Mouse (Mus musculus) testis, postnatal 10 days (tissue): ENCODE results near the gene Igf2bp3.

Source experiments
- DNase-seq: peaks from one replicate; pipeline ENCODE4 v3.0.0; 2021; ENCODE audit warnings: low spot score

Gene Igf2bp3

GRCm38 (mm10) chr6:49218275-49218802, 3.6 kb upstream of the Igf2bp3 start:
- DNase-seq, result no peak

DNA sequence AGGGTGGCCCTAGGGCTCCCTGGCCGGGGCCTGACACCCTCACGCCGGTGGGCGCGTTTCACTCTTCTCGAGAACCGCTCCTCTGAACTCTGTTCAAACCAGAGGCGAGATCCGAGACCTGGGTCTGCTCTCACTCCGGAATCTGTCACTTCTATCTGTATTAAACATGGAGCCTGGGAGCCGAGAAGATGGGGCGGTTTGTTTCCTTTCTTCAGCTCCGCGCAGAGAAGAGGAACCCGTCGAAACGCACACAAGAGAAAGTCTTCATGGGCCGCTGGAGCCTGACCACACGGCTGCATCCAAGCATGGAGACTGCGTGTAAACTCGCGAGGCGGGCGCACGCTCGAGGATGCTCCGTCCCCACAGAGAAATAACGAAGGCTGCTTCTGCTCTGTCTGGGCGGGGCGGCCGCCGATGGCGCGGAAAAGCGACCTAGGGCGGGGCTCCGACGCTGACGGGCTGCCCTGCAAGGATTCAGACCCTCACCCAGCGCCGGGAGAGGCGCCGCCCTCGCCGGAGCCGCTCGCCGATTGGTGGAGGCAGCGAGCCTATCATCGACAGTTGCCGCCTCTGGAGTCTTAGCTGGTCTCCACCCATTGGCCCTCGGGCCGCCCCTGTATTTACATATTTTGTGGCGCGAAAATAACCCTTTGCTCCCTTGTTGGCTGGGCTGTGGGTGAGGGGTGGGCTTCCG, 3.0 kb upstream of the Igf2bp3 start:
- peak; percentile 79 for DNase-seq

DNA sequence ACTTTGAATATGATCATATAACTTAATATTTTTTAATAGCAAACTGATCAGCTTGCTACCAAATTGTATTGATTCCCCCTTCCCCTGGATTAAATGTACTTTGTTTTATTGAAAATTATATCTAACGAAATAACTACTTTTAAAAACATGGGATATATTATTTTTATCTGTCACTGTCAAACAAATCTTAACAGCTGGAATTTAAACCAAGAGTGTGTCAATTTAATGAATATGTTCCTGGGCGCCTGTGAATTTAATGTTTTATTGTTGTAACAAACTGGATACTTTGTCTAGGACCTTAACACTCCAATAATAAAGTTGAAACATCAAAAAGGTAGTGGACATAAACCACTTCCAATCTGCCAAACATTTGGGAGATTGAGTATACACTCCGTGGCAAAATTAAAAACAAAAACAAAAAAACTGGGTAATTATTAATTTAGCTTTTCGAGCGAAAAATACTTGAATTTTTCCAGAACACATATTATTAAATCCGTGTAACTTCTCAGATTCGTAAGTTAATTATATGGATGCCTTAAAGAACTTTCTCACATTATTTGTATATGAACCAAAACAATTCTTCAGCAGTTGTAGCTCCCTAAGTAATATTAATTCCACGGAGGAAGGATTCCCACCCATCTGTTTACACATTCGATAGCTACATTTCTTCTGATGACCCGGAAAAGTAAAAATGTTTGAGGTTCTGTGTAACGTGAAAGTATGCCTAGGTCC, 2.2 kb upstream of the Igf2bp3 start:
- DNase-seq, result no peak

- DNase-seq, result no peak
Measured at GRCm38 (mm10) chr6:49215748-49216585, 1.2 kb upstream of the Igf2bp3 start.

DNA sequence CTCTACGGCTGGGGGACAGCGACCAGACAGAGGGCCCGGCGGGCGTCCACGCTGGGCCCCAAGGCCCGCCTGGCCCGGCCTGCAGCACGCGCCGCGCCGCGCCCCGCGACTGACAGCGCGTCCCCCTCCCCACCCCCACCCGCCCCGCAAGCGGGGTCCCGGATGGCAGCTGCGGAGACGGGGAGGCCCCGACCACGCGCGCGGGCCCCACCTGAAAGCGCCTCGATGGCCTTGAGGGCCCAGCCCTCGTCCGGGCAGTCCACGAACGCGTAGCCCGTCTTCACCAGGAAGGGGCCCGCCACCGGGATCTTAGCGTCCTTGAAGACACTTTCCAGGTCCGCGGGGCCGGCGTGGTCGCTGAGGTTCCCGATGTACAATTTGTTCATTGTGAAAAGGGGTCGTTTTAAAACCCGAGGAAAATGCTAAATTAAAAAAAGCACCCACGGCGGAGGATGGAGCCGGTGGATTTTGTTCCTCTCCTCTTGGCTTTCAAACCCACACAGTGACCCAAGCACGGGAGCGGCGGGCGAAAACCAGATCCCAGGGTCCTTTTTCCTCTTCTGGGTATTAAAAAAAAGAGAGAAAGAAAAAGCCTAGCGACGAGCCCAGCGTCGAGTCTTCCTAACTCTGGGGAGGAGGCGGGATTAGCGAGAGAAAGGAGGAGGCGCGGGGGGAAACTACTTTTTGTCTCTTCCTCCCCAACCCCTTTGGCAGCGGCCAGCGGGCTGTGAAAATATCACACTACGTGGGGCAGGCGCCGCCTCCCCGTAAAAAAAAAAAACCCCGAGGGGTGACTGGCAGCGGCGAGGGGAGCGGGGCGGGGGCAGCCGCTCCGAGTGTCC, 450 bp downstream of the Igf2bp3 start:
- peak; percentile 59 for DNase-seq

DNA sequence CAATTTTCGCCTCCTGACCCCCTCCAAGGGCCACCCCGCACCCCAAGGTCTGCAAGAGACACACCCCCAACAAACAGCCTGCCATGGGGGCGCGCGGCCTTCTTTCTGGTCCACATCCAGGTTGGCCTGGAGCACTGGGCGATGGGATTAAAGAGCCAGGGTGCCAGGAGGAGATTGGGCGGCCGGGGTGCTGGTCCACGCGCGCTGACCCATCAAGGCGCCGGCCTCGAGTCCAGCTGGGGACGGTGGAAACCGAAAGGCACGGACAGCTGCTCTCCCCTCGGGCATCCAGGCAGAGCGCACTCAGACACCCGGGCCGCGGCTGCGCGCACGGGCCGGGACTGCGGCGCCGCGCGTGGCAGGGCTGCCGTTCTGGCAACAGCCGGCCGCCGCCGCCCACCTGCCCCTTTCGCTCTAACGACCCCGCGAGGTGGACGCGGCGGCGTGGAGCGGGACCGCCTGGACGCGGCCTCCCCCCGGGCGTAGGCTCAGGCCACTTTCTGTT, 1.1 kb downstream of the Igf2bp3 start:
- peak; percentile 56 for DNase-seq

GRCm38 (mm10) chr6:49212931-49213580, 1.7 kb downstream of the Igf2bp3 start:
- DNase-seq, result no peak

DNA sequence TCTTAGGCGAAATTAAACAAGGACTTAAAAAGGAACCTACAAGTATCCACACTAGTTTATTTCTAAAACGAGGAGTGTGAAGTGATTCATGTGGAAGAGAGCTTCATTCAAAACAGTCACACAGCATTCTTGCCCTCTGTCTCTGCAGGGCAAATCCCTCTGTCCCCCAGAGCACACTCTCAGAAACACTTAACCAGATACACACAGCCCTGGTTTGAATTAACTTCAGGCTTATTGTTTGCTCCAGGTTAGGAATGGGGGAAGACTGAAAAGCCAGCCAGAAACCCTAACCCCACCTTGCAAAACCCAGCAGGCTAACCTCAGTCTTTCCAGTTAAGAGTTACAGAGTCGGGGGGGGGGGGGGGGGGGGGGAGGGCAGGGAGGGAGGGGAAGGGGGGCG, 2.6 kb downstream of the Igf2bp3 start:
- DNase-seq, result no peak

- DNase-seq, result no peak
Measured at GRCm38 (mm10) chr6:49211596-49211995, 3.2 kb downstream of the Igf2bp3 start.

- DNase-seq, result no peak
Measured at GRCm38 (mm10) chr6:49209881-49210854, 4.6 kb downstream of the Igf2bp3 start.

- no peak for DNase-seq
Measured at GRCm38 (mm10) chr6:49208935-49209334, 5.8 kb downstream of the Igf2bp3 start.

GRCm38 (mm10) chr6:49208297-49208930, 6.3 kb downstream of the Igf2bp3 start:
- no peak for DNase-seq

- no peak for DNase-seq
Measured at GRCm38 (mm10) chr6:49206416-49206815, 8.3 kb downstream of the Igf2bp3 start.

DNA sequence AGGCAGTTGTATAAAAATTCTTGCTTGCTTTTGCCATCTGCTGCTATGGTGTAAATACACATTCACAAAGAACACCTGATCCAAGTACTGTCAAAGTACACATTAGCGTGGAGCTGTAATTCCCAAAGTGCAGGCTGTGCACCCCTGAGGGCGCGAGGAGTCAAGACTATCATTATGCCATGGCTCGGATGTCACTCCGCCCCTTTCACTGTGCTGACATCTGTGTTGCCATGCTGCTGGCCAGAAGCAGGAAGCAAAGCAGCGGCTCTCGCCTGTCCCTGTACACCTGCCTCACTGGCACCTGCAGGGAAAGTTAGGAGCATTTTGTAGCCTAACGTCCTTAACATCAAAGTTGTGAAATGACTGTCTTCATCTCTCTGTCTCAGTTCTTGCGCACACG, 19.6 kb downstream of the Igf2bp3 start:
- DNase-seq, result no peak

DNA sequence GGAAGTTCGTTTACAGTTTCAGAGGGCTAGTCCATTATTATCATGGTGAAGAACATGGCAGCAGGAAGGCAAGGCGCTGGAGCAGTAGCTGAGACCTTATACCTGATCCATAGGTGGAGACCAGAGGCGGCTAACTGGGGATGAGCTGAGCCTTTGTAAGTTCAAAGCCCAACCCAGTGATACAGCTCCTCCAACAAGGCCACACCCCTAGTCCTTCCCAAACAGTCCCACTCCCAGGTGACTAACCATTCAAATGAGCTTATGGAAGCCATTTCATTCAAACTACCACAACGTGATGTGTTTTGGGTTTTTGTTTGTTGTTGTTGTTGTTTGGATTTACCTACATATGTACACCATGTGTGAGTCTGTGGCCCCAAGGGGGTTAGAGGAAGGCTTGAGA, 20.2 kb downstream of the Igf2bp3 start:
- DNase-seq, result no peak

DNA sequence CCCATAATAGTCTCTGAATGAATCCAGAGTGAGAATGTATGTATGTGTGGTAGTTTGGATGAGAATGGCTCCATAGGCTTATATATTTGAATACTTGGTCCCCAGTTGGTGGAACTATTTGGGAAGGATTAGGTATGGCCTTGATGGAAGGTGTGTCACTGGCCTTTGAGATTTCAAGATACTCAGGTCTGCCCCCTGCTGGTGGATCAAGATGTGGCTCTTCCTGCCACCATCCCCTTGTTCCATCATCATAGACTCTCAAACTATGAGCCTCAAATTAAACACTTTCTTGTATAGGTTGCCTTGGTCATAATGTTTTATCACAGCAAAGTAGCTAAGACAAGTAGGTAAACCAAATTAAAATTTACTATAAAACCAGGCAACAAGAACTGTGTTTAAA, 25.4 kb downstream of the Igf2bp3 start:
- DNase-seq, result no peak

GRCm38 (mm10) chr6:49187299-49187698, 27.5 kb downstream of the Igf2bp3 start:
- no peak for DNase-seq

GRCm38 (mm10) chr6:49176018-49176417, 38.7 kb downstream of the Igf2bp3 start:
- DNase-seq, result no peak

DNA sequence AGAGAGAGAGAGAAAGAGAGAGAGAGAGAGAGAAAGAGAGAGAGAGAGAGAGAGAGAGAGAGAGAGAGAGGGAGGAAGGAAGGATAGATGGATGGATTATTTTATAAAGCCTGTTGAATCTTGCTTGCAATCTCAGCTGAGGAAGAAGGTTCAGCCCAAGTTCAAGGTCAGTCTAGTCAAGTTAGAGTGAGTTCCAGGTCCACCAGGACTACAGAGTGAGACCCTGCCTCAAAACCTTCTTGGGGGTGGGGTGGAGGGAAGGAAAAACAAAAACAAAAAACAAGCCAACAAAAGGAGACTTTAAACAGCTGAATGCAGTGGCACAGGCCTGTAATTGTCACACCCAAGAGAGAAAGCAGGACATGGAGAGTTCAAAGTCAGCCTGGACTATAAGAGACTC, 40.1 kb downstream of the Igf2bp3 start:
- no peak for DNase-seq
